Mouse (Mus musculus) spleen, postnatal 36 days (tissue): ENCODE results near the gene Ranbp3.
A peak's percentile ranks its signal among the peaks of the same experiment; 100 is the strongest.

Experiments
- DNase-seq, 2 experiments: peaks; one replicate each; pipeline ENCODE4 v3.0.0; 2022; ENCODE audit warnings: low spot score in 2 of 2, mixed read lengths in 1 of 2

Ranbp3 gene

DNA sequence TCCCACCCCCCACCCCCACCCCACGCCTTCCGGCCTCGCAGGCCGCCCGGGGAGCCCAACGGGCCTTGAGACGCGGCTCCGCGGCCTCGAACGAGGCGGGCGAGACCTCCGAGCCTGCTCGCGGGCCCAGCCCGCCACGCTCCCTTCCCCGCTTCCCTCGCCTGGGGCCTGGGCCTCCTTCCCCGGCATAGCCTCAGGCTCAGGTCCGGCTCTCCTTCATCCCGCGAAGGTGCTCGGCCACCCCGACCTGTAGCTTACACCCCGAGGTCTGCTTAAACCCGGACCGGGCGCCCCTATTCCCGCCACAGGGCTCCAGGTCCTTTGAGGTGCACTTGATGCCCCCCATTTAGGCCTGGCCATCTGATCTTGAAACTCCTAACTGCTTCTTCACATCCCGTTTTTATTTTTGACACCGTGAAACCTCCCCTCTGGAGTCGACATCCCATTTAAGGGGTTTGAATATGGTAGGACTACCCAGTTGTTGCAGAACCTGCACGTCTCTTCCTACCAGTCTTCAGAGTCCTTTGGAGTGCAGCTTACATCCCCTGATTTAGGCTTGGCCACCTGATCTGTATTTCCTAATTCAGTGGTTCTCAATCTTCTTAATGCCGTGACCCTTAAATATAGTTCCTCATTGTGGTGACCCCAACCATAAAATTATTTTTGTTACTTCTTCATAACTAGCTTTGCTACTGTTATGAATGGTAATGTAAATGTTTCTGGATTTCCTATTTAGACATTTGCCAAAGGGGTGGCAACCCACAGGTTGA lies 738 bp downstream of the Ranbp3 start:
- DNase-seq: peak in 1 of 2 experiments; percentile 22

DNA sequence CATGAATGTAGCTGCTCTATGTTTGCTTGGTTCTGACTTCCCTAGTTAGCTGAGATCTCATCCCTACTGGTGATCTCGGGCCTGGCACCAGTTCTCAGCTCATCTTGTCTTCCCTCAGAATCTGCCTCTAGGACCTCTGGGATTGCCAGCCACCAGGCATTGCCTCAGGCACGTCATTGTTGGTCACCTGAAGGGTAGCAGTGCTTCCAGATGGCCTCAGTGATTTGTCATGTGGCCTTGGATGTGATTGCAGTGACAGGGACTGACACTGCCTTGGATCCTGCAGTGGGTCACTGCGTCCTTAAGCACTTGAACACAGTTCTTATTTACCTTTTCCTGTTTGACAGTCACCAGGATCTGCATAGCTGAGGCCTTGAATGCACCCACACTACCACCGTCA lies 8.7 kb downstream of the Ranbp3 start:
- DNase-seq: no peak

DNA sequence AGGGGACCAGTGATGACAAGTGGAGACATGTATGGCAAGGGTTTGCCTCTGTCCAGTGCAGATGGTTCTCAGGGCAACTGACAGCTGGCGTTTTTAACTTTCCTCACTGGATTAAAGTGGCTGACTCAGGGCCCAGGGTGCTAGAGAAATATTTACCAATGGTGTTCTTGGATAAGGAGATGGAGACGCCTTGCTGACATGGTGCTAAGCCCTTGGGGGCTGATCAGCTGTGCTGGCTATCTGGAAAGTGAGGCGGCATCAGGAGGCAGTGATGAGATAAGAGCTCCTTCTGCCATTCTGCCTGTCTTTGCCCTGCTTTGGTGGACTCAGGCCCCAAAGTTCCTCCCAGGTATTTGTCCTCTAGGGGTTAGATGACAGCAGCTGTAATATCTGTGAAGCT lies 9.8 kb downstream of the Ranbp3 start:
- DNase-seq: no peak

DNA sequence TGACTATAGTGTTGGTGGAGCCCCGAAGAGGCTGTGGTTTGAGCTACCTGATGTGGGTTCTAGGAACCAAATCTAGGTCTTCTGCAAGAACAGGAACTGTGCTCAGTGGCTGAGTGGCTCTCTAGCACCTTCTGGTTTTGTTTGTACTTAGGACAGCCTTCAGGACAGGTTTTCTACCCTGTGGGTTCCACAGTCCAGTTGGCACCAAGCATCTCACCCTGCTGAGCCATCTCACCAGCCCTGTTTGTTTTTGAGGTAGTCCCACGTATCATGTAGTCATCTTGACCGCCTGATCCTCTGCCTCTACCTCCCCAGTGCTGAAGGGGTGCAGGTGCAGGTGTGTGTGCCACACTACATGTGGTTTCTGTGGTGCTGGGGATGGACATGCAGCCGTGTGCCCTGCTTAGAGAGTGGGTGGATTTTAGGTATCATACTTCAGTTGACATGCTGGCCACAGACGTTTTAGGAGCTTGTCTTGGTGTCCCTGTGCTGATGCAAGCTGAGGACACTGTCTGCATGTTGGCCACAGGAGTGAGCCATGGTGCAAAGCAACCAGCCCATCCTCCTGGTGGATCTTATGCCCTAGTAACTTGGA lies 10.5 kb downstream of the Ranbp3 start:
- DNase-seq: peak; percentile 18 to 25

DNA sequence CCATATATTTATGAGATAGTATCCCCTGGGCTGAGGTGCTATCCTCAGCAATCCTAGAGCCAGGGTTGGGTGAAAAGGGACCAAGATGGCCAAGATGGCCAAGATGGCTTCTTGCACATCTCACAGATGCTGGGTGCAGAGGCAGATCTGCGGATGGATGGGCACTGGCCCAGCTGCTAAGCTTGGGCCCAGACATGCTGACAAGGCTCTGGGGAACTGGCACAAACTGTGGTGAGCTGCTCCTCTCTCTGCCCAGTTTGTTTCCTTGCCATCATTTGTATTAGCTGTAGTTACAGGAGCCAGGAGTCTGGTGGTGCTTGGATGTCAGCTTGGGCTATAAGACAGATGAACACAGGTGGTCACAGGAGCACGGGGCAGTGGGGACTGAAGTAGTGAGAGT lies 11.6 kb downstream of the Ranbp3 start:
- DNase-seq: no peak

DNA sequence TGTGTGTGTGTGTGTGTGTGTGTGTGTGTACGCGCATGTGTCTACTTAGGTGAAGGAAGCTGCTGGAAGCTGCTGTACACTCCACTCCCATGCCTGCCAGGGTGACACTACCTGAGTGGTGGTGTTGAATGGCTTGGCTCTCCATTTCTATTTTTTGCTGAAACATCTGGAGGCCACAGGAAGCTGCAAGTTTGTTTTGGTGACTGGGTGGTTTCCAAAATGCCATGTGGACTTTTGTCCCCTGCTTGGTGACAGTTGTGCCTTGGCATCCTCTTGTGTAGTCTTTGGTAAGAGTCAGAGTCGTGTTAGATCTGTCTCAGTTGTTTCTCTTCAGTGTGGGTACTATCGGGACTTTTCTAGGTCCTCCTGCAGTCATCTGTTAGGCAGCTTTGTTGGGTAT lies 13.7 kb downstream of the Ranbp3 start:
- no peak for DNase-seq

DNA sequence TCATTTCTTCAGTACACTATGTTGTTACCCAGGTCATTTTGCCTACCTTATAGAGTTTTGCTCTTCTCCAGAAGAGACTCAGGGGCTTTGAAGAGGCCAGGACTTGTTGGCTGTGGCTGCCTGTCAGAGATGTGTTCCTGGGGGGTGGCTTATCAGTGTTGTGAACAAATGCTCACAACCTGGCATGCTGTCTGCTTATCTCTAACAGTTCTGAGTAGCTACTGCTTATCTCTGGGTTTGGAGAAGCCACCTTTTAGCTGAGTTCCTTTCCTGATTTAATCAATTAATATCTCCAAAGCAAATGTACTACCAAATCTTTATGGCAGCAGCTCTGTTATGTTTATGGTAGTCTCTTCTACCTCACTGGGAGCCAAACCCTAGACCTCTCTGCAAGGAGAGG lies 15.0 kb downstream of the Ranbp3 start:
- DNase-seq: no peak

DNA sequence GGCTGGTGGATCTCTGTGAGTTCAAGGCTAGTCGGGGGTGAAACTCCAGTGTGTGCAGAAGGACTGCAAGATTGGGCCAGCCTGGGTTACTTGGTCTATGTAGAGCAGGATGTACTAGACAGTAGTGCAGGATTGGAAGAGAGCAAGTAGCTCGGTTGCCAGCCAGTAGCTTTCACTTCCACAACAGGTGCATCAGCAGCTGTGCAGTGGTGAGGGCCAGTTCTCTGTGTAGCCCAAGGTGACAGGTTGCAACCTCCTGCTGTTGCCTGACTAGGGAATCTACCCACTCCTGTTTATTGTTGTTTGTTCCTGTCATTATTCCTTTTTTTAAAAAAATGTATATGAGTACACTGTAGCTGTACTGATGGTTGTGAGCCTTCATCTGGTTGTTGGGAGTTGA lies 15.6 kb downstream of the Ranbp3 start:
- DNase-seq: no peak

DNA sequence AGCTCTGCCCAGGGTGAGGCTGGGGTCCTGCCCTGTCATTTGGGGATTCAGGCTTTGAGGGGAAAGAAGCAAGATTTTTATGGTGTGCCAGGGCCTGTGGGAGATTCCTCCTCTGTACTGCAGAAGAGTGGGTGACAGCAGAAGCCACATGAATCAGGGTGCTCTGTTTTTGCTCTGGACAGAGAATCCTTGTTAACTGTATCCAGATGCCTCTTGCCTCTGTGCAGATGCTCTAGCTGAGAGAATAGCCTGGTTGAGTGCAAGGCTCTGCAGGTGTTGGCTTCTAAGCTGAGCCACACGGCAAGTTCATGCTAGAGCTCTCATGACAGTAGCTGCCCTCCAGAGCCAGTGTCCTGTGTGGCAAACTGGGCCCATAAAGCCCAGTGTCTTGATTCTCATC lies 20.3 kb downstream of the Ranbp3 start:
- DNase-seq: no peak

DNA sequence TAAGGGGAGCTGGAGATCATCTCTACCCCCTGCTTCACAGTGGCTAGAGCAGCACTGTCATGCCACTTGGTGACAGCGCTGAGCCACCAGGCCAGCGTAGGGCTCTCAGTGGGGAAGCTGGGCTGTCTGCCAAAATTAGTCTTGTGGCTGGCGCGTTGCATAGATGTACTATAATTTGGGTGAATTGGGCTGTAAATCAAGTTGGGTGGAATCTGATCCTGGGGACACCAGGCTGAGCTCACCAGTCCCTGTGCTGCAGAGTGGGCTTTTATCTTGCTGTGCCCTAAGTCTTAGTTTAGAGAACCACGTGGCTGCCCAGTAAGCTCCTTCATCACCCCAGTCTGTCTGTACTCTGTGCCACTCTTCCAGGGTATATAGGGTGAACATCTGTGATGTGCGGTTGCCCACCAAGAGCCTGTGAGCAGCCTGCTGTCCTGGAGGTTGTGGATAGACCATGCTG lies 20.8 kb downstream of the Ranbp3 start:
- DNase-seq: no peak

DNA sequence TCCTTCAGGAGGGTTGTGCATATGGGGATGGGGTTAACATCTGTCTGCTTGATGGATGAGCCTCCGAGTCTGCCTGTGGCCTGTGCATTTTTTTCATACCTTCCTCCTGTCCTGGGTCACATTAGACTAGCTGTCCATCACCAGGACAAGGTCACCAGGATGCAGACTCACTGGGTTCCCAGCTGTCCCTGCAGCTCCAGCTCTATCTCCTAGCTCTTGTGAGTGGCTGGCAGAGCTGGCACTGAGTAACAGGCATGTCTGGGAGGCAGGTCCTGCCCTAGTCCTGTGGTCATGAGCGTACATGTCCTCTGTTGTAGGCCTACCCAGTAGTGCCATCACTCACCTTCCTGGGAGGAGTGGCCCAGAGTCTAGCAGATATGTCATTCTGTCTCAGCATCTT lies 27.4 kb downstream of the Ranbp3 start:
- no peak for DNase-seq

DNA sequence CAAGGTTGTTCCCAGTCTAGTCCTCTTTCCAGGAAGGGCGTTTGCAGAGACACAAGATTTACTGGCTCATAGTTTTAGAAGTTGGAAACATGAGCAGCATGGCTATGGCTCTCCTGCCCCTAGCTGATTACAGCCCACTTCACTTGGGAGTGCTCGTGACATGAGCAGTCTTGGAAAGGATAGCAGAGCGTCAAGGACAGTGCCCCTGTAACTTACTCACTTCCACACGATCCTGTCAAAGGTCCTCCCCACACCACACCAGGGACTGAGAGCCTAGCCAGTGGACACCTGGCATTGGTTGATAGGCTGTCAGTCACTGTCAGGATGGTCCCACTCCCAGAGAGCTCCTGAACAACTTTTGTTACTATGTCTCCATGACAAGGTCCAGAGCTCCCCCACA lies 29.9 kb downstream of the Ranbp3 start:
- DNase-seq: no peak

DNA sequence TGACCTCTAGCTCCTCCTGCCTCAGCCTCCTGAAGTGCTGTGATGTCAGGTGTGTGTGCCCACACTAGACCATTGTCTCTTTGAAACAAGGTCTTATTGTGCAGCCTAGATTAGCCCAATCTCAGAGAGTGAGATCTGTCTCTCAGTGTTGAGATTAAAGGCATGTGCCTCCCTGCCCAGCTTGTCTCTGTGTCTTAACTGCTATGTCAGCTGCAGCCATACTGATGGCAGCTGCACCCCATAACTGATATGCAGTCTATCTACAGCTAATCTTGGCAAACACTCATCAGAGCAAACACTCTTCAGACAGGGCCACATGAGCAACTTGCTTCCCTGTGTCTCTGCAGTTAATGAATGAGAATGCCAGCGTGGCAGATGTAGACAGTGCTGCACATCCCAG lies 33.4 kb downstream of the Ranbp3 start:
- DNase-seq: no peak

DNA sequence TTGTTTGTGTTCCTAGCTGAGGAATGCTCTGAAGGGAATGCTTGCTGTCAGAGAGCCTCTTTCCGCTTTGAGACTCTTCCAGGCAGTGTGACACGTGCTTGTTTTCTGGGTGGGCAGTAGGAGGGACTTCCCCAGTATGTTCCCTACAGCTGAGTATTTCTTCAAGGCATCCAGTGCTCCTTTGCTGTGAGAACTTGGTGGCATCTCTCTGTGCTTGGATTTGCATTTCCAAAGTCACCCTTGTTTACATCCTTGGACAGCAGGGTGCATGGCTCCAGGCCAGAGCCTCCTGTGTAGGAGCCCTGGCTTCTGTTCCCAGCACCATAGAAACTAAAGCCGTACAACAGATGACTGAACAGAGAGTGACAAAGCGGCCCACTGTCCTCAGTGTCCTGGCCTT lies 35.6 kb downstream of the Ranbp3 start:
- DNase-seq: no peak

DNA sequence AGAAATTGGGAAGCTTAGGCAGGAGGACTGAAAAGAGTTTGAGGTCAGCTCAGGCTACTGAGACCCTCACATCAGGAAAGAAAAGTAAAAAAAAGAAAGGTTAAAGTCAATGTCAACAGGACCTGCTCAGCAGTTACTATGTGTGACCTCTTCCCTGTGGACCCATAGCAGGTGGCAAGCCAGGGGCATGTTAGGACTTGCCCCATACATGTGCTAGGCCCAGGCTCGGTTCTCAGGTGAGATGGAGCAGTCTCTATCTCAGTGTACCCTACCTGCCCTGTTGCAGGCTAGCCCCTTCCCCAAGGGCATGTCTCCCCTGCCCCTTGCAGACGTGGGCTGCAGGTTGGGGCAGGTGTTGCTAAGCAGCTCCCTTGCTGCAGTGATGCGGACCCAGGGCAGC lies 36.6 kb downstream of the Ranbp3 start:
- no peak for DNase-seq

DNA sequence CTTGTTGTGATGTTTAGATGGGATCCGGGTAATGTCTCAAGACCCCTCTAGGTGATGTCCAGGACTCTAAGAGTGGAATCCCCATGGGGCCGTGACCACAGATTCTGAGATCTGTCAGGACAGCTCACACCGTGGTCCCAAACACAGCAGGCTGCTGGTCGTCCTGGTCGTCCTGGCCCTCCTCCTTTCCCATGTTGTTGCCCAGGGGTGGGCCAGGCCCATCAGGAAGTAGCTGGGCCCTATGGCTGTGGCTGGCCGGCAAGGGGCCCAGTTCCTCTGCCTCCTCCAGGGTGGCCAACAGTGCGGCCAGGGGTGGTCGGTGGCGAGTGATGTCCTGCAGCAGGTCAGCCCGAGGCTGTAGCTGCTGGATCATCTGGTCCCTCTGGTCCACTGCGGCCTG lies 42.3 kb downstream of the Ranbp3 start:
- no peak for DNase-seq

DNA sequence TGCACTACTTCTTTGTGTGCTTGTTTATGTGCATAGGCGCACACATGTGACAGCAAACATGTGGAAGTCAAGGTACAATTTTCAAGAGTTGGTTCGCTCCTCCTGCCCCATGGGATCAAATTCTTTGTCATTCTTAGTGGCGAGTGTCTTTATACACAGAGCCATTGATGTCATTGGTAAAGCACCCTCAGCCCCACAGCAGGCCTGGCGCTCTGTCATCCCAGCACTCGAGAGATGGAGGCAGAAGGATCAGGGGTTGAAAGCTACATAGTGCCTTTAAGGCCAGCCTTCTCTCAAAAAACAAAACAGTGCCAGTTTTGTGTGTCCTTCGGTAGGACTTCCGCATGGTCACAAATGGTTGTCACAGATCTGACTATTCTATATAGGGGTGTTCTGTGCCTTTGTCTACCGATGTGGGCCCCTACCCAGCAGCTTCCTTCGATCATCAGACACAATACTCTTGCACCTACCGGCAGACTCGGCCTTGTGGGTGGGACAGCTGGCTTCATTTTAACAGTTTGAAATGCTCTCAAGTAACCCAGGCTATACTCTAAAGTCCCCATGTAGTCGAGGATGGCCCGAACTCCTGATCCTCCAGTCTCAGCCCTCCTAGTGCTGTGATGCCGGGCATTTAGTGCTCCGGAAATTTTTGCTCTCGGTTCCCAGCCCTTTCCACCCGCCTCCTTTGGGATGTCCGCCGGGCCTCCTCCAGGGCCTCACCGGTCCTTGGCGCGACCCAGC lies 43.0 kb downstream of the Ranbp3 start:
- DNase-seq: no peak

DNA sequence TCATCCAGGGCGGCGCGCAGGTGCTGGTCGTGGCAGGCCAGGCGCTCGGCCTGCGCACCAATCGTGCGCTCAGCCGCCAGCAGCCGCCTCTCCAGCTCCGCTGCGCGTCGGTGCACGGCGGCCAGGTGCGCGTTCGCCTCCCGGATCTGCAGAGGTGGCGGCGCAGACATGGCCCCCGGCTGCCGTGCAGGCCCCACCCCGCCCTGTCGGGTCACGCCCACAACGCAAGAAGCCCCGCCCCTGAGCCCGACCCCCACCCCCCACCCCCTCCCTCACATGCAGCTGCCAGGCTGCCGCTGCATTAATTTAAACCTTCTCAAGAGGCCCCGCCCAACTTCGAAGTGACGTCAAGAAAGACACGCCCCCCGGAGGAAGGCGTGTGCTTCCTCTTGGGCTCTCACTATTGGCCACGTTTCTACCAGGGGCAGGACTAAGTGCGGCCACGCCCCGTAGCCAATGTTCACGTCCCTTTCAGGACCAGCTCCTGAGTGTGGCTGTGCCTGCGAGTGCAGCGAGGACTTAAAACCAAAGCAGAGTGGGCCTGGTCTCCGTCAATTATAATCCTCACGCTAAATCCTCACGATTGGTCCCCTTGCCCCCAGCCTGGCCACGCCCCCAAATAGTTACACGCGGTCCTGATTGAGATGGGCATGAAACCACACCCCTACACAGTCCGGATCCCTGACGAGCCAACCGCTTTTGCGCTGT lies 43.7 kb downstream of the Ranbp3 start:
- DNase-seq: peak; percentile 96 to 99

DNA sequence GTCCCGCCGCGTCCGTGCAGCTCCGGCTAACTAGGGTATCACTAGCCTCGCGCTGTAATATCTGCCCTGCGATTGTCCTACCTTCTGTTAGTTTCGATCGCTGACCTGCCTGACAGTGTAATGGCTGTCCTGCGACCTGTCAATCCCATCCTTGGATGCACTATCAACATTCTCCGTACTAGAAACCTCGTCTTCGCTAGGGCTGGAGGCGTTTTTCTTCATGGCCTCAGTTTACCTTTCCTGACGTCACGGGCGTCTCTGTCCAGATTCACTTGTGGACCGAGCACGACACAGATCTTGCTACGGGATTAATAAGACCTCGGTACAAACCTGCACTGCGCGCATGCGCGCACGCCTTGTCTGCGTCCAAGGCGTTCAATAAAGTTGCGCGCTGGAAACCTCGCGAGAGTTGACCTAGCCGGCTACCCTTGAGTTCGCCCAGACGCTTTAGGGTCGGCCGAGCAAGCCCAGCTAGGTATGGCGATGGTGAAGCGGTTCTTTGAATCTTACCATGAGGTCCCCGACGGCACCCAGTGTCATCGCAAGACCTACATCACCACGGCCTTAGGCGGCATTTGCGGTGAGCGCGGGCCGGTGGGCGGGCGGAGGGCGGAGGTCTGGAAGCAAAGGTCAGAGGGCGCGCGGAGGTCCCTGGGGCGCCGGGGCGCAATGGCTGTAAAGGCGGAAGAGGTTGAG lies 44.4 kb downstream of the Ranbp3 start, which contains the start of the genes Ndufa11 and Vmac:
TSS of gene Ndufa11 (plus strand) at position 405 of the 696 bp plus-strand sequence.
TSS of gene Vmac (minus strand) at position 660 of the 696 bp plus-strand sequence.
- DNase-seq: peak; percentile 87 to 92

DNA sequence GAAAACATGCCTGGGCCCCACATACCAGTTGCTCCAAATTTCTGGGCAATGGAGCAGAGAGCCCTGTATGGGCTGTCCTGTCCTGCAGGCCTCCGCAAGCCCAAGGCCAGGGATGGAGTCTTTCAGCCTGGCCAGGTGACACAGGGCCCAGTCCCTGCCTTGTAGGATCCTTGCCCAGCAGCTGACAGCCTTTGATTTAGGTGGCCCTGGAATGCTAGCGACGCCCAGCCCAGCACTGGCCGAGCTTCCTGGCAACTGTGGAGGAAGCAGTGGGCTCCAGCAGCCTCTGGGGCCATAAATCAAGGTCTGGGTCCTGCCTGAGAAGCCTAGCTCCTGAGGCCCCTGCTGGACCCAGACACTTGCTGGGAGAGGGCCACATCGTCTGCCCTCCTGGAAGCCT lies 49.3 kb downstream of the Ranbp3 start:
- DNase-seq: no peak

DNA sequence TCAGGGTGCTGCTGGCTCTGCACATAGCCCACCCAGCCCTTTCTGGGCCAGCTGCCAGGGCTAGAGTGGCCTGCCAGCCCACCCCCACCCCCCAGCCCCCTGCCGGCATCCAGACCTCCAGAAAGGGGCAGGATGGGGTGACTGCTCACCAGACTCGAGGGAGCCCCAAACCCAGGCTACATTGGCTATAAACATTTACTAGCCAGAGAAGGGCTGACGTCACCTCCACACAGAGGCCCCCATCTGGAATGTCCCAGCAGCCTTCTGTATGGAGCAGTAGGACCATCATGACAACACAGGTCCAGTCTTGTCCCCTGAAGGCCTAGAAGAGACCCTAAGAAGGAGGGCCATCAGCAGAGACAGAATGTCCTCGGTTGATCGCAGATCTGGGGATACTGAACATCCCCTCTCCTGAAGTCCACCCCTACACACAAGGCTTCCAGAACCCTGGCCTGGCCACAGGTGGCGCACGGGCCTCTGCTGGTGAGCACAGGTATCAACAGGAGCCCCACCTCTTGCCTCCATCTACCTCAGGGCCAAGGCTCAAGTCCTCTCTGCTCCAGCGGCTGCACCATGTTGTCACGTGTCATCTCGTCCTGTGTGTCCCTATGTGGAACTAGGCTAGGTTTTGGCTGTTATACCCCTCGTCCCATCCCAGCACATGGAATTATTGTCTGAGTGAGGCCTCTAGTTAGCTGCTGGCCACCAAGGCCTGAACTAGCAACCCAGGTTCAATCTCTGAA lies 50.5 kb downstream of the Ranbp3 start:
- no peak for DNase-seq
